Mouse (Mus musculus): ENCODE measurements around the gene Kmt2d. TPM values are rescaled to one million over a fixed set of nuclear protein-coding genes. Genes with fewer than 3 reads are reported as not detected.

Kmt2d gene
- total RNA-seq, 2 experiments from 2014 or later = 63.2 to 64.5 TPM

- intact Hi-C loops (cut with DNase I) = no loop called here
- DNase-seq = no peak
Measured at GRCm38 (mm10) chr15:98806071-98806808, 64.8 kb downstream of the Kmt2d start.

DNA sequence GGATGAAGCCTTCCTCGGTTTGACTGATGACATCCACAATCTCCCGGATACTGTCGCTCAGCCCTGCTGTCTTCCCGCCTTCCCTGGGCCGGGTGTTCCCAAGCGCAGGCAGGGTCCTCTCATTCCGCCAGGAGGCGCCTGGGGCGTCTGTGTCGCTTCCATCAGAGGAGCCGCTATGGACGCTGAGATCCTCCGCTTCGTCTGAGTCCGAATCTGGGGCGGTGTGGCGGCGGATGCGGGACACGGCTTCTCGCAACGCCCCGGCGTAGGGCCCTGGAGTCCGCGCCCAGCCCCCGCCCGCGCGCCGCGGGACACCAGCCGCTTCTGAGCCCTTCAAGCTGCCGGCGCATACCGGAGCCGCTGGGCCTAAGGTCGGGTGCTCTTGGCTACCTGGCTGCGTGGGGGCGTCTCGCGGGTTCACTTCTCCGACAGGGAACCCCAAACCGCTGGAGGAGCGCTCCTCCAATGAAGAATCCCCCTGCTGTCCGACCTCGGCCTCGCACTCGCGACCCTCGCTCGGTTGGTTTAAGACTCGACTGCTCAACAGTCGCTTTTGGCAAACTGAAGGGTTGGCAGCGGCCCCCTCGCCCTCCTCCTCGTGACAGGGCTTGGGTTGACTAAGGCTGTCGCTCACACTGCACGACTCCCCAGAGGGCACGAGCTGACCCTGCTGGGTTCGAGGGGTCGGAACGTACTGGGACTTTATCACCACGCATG is 65.5 kb downstream of the Kmt2d start:
- peak; percentile 77 to 83 for DNase-seq
- intact Hi-C loops (cut with DNase I) = no loop called here

DNA sequence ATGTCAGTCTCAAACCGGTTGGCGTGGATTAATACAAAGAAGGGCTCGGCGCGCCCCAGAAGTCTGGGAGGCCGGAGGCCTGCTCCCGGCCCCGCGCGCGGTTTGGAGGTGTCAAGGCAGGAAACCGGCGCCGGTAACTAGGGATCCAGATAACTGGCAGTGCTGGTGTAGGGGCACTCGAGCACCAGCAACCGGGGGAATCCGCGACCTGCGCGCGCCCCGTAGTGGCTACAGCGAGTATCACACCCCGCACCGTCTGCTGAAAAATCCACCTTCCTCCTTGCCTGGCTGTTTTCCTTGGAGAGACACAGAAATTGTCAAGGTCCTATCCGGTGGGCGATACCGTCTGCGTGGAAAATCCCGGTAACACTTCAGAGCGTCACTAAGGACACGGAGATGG is 67.0 kb downstream of the Kmt2d start:
- intact Hi-C loops (cut with DNase I) = loop anchor here (5.0 kb wide), 2 partner anchors 97 to 142 kb away; partner anchors contain the start of genes Ccdc65 and Ddx23

GRCm38 (mm10) chr15:98802926-98803325 is 68.1 kb downstream of the Kmt2d start:
- intact Hi-C loops (cut with DNase I) = loop anchor here (5.0 kb wide), 2 partner anchors 96 to 141 kb away; partner anchors contain the start of genes Ccdc65 and Ddx23
- DNase-seq = no peak

More for the DNA sequence above, 67.0 kb downstream of the Kmt2d start:
- DNase-seq = peak; percentile 81 to 92

- peak; percentile 82 to 91 for DNase-seq
- intact Hi-C loops (cut with DNase I) = loop anchor here (5.0 kb wide), 1 partner anchor 37 kb away; the partner anchor contains the start of gene Arf3
Measured at GRCm38 (mm10) chr15:98799396-98799795, 71.6 kb downstream of the Kmt2d start.

DNA sequence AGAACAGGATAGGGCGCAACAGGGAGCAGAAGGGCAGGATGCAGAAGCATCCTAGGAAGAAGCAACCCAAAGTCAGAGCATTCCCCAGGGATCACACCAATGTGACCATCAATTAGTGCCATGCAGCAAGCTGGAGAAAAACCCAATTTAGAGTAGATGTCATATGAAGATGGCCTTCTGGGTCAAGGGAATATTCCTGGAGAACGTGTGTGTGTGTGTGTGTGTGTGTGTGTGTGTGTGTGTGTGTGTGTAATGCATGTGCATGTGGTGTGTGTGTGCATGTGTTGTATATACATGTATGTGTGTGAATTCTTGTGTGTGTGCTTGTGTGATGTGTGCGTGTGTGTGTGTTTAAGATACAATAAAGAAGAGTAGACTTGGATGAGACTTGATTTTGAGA is 72.1 kb downstream of the Kmt2d start:
- intact Hi-C loops (cut with DNase I) = loop anchor here (5.0 kb wide), 1 partner anchor 37 kb away; the partner anchor contains the start of gene Arf3

DNA sequence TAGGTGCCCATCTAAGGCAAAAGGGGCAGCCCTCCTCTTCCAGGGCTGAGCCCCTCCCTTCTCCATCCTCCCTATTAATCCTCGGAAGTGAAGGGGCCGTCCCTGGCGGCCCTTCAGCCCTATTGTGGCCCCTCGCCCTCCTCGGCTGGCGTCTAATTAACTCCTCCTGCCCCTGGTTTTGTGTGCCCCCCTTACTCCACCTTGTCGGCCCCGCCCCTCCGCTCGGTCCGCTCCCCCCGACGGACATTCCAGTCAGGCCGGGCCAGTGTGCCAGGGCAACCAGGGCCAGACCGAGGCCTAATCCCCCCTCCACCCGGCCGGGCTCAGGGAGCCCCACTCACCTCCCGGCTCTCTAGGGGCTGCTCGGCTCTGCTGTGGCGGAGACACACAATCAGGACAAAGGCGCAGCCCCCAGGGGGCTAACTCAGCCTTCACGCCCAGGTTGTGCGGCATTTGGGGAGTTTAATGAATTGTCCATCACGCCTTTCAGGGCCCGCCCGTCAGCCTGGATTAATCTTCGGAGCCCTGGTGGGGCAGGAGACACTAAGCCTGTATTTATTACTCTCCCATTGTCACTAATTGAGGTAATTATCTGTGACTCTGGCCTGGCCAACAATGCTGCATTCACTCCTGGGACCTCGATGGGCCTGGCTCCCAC is 73.0 kb downstream of the Kmt2d start:
- intact Hi-C loops (cut with DNase I) = loop anchor here (5.0 kb wide), 1 partner anchor 36 kb away; the partner anchor contains the start of gene Arf3
- no peak for DNase-seq

More for the DNA sequence above, 72.1 kb downstream of the Kmt2d start:
- DNase-seq = no peak

GRCm38 (mm10) chr15:98796803-98797595 is 74.0 kb downstream of the Kmt2d start:
- intact Hi-C loops (cut with DNase I) = loop anchor here (5.0 kb wide), 1 partner anchor 35 kb away; the partner anchor contains the start of gene Arf3
- no peak for DNase-seq

GRCm38 (mm10) chr15:98793141-98793698 is 77.8 kb downstream of the Kmt2d start:
- intact Hi-C loops (cut with DNase I) = loop anchor here (5.0 kb wide), 1 partner anchor 66 kb away; the partner anchor contains the start of gene Fkbp11
- DNase-seq = no peak

GRCm38 (mm10) chr15:98792233-98793020 is 78.6 kb downstream of the Kmt2d start:
- intact Hi-C loops (cut with DNase I) = loop anchor here (5.0 kb wide), 1 partner anchor 65 kb away; the partner anchor contains the start of gene Fkbp11
- no peak for DNase-seq

GRCm38 (mm10) chr15:98791771-98792170 is 79.2 kb downstream of the Kmt2d start:
- intact Hi-C loops (cut with DNase I) = loop anchor here (5.0 kb wide), 1 partner anchor 64 kb away; the partner anchor contains the start of gene Fkbp11

DNA sequence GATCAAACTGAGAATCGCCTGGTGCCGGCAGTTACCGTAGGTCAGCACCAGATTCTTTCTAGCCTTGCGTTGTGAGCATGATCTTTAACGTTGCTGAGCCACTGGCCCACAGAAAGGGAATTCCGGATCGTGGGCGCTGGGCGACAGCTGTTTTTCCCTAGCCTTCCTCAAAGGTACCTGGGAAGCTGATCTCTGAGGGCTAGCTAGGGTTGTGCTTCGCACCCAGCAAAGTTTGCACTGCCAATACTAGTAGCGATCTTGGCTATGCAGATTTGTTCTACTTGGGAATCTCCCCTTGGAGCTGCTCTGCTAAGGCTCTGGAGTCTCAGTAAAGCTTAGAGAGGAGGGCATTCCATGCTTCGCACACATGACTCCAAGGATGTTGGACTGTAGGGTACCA is 79.8 kb downstream of the Kmt2d start:
- intact Hi-C loops (cut with DNase I) = loop anchor here (5.0 kb wide), 1 partner anchor 64 kb away; the partner anchor contains the start of gene Fkbp11
- no peak for DNase-seq

More at GRCm38 (mm10) chr15:98791771-98792170, 79.2 kb downstream of the Kmt2d start:
- DNase-seq = no peak

- intact Hi-C loops (cut with DNase I) = loop anchor here (5.0 kb wide), 1 partner anchor 63 kb away; the partner anchor contains the start of gene Fkbp11
- no peak for DNase-seq
Measured at GRCm38 (mm10) chr15:98790761-98791160, 80.2 kb downstream of the Kmt2d start.

DNA sequence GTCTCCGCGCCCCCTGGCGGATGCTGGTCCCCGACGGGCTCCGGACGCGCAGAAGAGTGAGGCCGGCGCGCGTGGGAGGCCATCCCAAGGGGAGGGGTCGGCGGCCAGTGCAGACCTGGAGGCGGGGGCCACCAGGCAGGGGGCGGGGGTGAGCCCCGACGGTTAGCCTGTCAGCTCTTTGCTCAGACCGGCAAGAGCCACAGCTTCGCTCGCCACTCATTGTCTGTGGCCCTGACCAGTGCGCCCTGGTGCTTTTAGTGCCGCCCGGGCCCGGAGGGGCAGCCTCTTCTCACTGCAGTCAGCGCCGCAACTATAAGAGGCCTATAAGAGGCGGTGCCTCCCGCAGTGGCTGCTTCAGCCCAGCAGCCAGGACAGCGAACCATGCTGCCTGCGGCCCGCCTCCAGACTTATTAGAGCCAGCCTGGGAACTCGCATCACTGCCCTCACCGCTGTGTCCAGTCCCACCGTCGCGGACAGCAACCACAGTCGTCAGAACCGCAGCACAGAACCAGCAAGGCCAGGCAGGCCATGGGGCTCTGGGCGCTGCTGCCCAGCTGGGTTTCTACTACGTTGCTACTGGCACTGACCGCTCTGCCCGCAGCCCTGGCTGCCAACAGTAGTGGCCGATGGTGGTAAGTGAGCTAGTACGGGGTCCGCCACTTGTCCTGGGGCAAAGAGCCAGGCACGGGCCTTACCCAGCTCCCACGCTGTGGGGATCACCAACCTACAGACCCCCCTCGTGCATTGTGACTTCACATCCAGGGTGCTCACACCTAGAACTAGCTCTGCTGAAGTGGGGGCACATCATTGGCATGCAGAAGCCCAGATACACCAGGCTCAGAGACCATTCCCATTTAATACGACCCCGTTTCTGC is 81.1 kb downstream of the Kmt2d start, which contains the start of gene Wnt1:
TSS of gene Wnt1 (plus strand) at position 197 of the 875 bp plus-strand sequence.
- intact Hi-C loops (cut with DNase I) = loop anchor here (5.0 to 10.0 kb wide), 2 partner anchors 63 to 85 kb away; partner anchors contain the start of genes Ccdc65 and Fkbp11
- peak; percentile 73 to 77 for DNase-seq

GRCm38 (mm10) chr15:98788972-98789660 is 81.9 kb downstream of the Kmt2d start:
- intact Hi-C loops (cut with DNase I) = loop anchor here (10.0 kb wide), 1 partner anchor 84 kb away; the partner anchor contains the start of gene Ccdc65
- DNase-seq = no peak

GRCm38 (mm10) chr15:98787930-98788329 is 83.1 kb downstream of the Kmt2d start:
- intact Hi-C loops (cut with DNase I) = loop anchor here (10.0 kb wide), 1 partner anchor 83 kb away; the partner anchor contains the start of gene Ccdc65
- DNase-seq = no peak
